Mouse (Mus musculus): ENCODE results near the gene Yeats4. TPM values are rescaled to one million over a fixed set of nuclear protein-coding genes. Genes with fewer than 3 reads are reported as not detected.
A peak's percentile ranks its signal among the peaks of the same experiment; 100 is the strongest.

Gene Yeats4
- total RNA-seq, 2 experiments from 2014 or later: 65.0 to 125 TPM

DNA sequence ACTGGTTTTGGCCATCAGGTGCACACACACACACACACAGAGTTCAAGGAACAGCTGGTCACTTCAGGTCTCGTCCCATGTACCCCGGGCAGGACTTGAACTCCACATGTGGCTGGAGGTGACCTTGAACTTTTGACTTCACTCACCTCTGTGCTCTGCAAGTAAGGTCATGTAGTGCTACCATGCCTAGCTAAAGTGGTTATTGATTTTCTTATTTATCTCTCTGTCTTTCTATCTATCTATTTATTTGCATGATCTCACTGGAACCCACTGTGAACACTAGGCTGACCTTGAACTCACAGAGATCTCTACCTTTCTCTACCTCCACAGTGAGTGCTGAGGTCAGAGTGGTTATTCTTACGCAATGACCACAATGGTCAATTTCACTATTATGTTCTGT is 18.2 kb downstream of the Yeats4 start:
- ATAC-seq (replicated peaks; ENCODE audit: low FRiP score, low TSS enrichment, poor library complexity, severe bottlenecking): no peak

DNA sequence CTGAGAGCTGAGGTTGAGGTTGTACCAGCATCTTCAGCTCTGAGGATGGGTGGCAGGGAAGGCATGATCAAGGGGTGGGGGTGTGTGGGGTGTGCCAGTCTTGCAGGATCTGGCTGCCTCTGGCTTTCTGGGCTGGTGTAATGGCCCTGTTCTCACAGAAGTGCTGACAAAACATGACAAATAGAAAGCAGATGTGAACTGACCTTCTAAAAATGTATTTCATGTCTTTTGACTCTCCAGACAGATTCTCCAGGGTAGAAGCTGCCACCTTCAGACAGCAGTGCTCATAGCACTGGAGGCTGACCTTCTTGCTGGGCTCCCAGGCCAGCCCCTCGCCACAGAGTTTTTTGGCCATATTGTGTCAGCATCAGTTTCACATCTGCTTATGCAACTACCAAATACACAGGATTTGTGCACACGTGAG is 20.7 kb downstream of the Yeats4 start:
- no peak for ATAC-seq (replicated peaks; ENCODE audit: low FRiP score, low TSS enrichment, poor library complexity, severe bottlenecking)

DNA sequence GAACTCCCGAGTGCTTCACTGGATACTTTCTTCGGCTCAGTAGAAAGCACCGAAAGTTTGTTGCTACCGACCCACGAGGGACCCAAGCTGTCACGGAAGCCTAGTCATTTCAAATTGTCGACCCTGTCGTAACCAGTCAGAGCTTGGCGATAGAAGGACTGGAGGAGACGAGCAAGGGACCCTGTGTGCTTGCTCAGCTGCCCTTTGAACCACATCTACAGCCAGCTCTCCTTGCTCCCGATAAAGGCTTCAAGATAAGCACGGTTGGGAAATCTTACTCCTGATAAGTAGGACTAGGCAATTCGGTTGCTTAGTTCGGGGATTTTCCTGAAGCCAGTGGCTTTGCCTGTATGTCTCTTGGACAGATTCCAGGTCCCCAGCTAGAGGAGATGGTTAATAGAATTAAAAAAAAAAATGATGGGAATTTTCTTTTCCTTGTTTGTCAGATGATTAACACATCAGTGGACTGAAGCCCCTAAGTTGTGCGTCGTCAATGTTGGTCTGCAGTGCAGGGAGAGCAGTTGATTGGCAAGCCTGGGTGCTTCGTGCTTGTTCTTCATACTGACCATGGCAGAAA is 21.2 kb downstream of the Yeats4 start:
- no peak for ATAC-seq (replicated peaks; ENCODE audit: low FRiP score, low TSS enrichment, poor library complexity, severe bottlenecking)

DNA sequence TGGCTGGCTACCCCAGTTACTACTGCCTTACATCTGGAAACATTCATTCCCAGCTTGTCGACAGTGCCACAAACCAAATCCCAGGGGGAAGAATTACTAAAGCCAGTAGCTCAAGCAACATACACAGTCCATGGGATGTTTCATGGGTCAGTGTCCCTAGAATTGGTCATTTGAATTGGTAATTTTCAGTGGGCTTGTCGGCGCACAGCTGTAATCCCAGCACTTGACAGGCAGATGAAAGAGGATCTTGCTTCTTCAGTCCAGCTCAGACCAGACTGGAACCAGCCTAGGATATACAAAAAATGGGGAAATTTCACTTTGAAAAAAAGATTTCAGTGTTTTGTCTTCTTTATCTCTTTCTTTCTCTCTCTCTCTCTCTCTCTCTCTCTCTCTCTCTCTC is 24.6 kb downstream of the Yeats4 start:
- ATAC-seq (replicated peaks; ENCODE audit: low FRiP score, low TSS enrichment, poor library complexity, severe bottlenecking): no peak

DNA sequence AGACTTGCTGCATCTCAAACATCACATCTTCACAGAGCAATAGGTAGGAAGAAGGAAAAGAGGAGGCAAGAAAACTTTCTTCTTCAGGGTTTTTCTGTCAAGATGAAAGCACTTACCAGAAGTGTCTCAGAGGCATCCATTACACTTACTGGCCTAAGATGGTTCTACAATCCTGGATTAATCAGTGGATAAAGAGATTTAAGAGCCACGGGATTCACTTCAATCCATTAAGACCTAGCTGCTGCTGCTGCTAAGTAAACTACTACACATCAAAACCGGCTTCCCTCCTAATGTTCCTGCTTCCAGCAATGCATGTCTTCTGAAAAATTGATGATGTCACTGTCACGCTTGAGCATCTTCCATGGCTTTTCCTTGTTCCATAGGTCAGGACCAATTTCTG is 27.6 kb downstream of the Yeats4 start:
- ATAC-seq (replicated peaks; ENCODE audit: low FRiP score, low TSS enrichment, poor library complexity, severe bottlenecking): no peak

DNA sequence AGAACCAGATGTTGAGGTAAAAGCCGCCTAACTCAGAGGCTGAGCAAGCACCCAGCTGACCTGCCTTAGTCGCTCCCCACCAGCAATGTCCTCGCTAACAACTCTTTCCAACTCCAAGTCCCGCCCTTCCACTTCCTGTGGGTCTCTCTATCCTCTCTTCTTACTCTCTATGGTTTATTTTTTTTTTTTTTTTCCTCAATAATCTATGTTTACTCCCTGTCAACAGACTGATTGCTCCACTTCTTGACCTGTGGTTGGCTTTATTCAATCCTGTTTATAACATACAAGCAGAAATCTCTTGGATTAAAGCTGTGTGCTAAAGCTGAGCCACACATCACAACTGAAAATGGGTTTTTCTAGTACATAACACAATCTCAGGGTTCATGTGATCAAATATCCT is 28.6 kb downstream of the Yeats4 start:
- ATAC-seq (replicated peaks; ENCODE audit: low FRiP score, low TSS enrichment, poor library complexity, severe bottlenecking): no peak

DNA sequence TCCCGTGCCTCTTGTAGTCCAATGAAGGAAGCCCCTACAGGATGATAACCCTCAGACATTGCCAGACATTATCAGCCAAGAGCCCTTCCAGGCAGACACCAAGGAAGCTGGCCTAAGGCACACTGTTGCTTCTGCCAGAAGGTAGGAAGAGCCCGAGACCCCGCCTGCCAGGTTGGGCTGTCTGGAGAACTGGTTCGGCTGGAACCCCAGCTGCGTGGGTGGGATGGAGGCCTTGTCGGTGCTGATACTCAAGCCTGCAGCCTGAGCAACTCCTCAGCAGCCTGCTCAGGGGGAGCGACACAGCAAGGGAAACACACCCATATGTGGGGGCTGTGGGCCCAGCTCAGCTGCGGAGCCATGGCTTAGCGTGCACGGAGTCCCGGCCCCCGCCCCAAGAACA is 29.3 kb downstream of the Yeats4 start:
- ATAC-seq (replicated peaks; ENCODE audit: low FRiP score, low TSS enrichment, poor library complexity, severe bottlenecking): no peak

DNA sequence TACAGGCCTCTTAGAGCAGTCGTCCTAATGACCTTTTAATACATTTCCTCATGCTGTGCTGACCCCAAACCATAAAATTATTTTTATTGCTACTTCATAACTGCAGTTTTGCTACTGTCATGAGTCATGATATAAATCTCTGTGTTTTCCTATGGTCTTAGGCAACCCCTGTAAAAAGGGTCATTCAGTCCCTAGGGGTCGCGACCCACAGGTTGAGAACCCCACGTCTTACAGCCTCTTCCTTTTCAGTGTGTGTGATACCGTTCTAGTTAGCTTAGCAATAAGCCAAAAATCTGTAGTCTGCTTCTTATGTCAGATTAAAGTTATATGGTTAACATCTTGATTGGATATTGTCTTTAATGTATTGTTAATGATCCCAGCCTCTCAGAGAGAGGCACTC is 30.9 kb downstream of the Yeats4 start:
- ATAC-seq (replicated peaks; ENCODE audit: low FRiP score, low TSS enrichment, poor library complexity, severe bottlenecking): no peak

DNA sequence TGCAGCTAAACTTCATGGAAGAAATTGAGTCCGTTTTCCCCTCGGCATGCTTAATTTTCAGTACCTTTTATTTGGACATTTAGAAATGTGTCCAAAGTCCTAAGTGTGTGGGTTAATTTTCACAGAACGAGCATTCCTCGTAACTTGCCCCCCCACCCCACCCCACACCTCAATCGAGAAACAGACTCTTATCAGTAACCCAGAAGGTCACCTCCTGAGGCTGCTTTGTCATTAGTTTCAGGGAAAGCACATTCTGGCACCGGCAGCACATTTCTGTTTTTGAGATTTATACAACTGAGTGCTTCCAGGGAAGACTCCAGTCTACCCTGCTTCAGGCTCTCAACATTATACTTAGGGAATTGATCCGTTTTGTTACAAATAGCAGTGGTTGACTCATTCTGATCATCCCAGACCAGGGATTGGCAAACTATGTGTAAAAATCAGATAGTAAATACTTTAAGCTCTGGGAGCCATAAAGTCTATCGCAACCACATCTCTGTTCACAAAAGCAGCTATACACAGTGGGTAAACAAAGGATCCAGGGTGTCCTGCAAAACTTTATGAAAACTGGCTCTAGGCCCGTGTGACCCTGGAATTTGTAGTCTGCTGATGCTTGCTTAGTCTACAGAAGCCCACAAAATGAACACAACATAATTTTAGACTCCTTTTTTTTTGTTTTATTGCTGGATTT is 38.8 kb downstream of the Yeats4 start:
- ATAC-seq (replicated peaks; ENCODE audit: low FRiP score, low TSS enrichment, poor library complexity, severe bottlenecking): no peak

DNA sequence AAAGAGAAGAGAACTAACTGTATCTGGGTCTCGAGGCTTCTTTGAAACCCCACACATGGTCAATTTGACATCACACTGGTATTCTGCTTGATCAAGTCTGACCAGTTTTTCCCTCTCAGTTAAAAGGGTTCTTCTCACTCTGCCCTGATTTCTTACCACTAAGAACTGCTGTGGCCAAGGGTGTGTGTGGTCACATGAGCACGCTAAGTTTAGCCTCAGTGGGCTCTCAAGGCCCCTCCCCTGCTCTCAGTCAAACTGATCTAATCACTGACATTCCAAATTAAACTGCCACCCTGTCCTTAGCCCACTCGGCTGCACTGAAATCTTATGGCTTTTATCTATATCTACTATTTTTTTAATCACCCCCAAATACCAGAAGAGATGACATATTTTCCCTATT is 43.2 kb downstream of the Yeats4 start:
- no peak for ATAC-seq (replicated peaks; ENCODE audit: low FRiP score, low TSS enrichment, poor library complexity, severe bottlenecking)

DNA sequence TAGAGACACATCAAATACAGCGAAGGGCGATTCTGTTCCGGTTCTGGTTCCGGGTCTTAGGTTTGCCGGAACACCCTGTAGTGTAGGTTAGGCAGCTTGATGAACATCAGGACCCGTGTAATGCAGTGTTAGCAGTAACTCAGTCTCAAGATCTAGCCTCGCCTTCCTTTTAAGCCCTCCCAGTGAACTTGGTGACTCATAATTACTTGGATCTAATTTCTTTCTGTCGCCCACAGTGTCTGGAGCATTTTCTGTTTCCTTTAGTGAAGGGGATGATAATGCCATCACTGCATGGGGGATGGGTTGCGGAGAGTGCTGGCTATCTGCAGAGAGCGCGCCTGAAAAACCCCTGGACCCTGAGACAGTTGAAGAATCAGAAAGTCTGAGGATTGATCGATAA is 49.7 kb downstream of the Yeats4 start:
- ATAC-seq (replicated peaks; ENCODE audit: low FRiP score, low TSS enrichment, poor library complexity, severe bottlenecking): no peak

DNA sequence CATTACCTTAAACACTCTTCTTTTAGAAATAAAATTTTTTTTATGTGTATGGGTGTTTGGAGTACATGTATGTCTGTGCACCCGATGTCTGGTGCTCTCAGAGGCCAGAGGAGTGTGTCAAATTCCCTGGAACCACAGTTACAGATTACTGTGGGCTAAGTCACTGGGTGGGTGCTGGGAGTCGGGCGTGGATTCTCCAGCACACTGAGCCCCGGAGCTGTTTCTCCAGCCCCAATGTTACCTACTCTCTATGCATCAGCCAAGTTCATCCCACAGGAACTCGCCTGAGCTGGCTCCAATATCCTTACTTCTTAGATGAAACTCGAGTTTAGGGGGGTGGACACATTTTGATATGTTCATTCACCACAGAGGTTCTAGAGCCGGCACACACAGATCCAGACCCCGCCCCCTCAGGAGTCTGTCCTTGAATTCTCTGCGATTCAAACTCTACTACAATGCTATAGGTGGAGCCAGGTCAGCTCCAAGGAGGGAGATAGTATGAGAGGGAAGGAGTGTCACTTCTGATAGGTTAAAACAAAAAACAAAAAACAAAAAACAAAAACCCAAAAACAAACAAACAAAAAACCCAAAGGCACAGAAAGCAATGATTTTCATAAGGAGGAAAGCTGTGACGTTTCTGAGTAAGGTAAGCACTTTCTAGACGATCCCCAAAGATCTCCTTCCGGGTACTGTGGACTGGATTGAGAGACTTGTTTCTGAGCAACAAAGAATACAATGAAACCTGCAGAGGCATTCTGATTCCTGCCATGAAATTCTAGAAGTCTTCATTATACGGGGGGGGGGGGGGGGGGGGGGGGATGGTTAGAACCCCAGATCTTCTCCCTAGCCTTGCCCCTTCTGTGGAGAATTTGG is 50.5 kb downstream of the Yeats4 start:
- peak; percentile 56; the same call in 1 of the 2 replicates for ATAC-seq (replicated peaks; ENCODE audit: low FRiP score, low TSS enrichment, poor library complexity, severe bottlenecking)

DNA sequence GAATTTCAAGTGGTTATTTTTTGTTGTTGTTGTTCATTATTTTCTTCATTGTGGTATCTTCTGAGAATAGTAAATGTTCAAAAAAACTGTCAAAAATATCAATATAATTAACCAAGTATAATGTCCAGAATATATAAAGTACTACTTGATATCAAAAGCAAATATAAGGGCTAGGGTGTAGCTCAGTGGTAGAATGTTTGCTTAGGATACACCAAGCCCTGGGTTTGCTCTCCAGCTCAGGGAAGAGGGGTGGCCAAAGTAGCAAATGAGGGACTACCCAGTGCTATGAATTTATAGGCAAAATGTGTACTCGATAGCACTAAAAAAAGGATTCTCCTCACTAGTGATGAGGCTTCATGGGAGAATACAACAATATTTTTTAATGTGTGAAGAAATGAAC is 51.2 kb downstream of the Yeats4 start:
- ATAC-seq (replicated peaks; ENCODE audit: low FRiP score, low TSS enrichment, poor library complexity, severe bottlenecking): no peak

DNA sequence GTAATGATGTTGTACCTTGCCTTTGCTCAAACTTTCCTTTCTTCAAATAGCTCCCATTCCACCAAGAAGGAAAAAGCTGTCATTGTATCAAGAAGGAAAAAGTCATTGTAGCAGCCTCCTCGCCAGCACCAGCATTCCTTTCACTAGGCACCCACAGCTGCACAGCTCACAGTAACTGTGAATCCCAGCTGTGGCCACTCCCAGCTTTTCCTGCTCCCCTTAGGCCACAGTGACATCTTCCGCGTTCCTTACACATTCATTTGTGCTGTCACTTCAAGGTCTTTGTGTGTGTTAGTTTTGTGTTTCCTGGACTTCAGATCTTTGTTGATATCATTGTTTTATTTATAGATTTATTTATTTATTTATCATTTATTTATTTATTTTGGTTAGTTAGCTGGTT is 52.2 kb downstream of the Yeats4 start:
- no peak for ATAC-seq (replicated peaks; ENCODE audit: low FRiP score, low TSS enrichment, poor library complexity, severe bottlenecking)

DNA sequence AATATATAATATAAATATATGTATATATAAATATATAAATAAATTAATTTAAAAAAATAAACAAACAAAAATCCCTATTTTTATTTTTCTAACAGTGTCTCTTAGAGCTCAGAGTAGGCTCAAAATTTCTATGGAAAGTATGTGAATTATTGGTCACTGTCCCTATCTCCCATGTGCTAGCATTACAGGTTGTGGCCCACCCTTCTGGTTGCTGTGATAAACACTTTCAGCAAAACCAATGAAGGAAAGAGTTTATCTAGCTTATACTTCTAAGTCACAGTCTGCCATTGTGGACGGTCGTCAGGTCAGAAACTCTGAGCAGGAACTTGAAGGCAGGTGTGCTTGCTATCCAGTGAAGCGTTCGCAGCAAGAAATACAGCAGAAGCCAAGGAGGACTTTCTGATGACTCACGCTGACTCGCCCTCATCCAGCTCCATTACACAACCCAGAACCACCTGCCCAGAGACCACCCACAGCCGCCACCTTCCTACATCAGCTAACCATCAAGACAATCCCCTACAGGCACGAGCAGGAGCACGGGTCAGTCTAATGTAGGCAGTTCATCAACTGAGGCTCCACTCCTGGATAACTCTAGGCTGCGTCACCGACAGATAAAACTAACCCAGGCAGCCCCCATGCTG is 57.4 kb downstream of the Yeats4 start:
- peak; percentile 92 for ATAC-seq (replicated peaks; ENCODE audit: low FRiP score, low TSS enrichment, poor library complexity, severe bottlenecking)

Other genes starting within 250 kb of the Yeats4 start
- gene Best3, start 238.2 kb downstream of the Yeats4 start, total RNA-seq (2014; fragmentation: Nextera tagmentation): not detected in 2 replicates
- not detected in 2 replicates for gene Best3, start 238.2 kb downstream of the Yeats4 start, total RNA-seq (2017)
- gene Lrrc10, start 179.2 kb downstream of the Yeats4 start, total RNA-seq (2014; fragmentation: Nextera tagmentation): not detected in 2 replicates
- not detected in 2 replicates for gene Lrrc10, start 179.2 kb downstream of the Yeats4 start, total RNA-seq (2017)
- gene Cct2, start 160.7 kb downstream of the Yeats4 start, total RNA-seq (2014; fragmentation: Nextera tagmentation): 545 and 559 TPM in 2 replicates
- 707 and 779 TPM in 2 replicates for gene Cct2, start 160.7 kb downstream of the Yeats4 start, total RNA-seq (2017)
- 20.7 and 22.7 TPM in 2 replicates for gene Frs2, start 76.0 kb downstream of the Yeats4 start, total RNA-seq (2014; fragmentation: Nextera tagmentation)
- gene Frs2, start 76.0 kb downstream of the Yeats4 start, total RNA-seq (2017): 9.6 and 22.9 TPM in 2 replicates
- not detected in 2 replicates for gene 9530003J23Rik, start 14.2 kb upstream of the Yeats4 start, total RNA-seq (2014; fragmentation: Nextera tagmentation)
- gene 9530003J23Rik, start 14.2 kb upstream of the Yeats4 start, total RNA-seq (2017): not detected in 2 replicates
- 0.92 and 84.9 TPM in 2 replicates for gene Lyz2, start 57.8 kb upstream of the Yeats4 start, total RNA-seq (2014; fragmentation: Nextera tagmentation)
- 45.1 and 63.4 TPM in 2 replicates for gene Lyz2, start 57.8 kb upstream of the Yeats4 start, total RNA-seq (2017)
- not detected in 2 replicates for gene Lyz1, start 68.4 kb upstream of the Yeats4 start, total RNA-seq (2014; fragmentation: Nextera tagmentation)
- not detected in 2 replicates for gene Lyz1, start 68.4 kb upstream of the Yeats4 start, total RNA-seq (2017)
- gene Cpsf6, start 155.5 kb upstream of the Yeats4 start, total RNA-seq (2014; fragmentation: Nextera tagmentation): 132 and 163 TPM in 2 replicates
- 142 and 153 TPM in 2 replicates for gene Cpsf6, start 155.5 kb upstream of the Yeats4 start, total RNA-seq (2017)

Data from megakaryocyte-erythroid progenitor cell, adult 5-6 weeks (primary cell).